Mouse (Mus musculus): Measurements from ENCODE around the gene Susd2. TPM values are rescaled to one million over a fixed set of nuclear protein-coding genes. Genes with fewer than 3 reads are reported as not detected.
A peak's percentile ranks its signal among the peaks of the same experiment; 100 is the strongest.

The Susd2 gene
- total RNA-seq (2012; rRNA removed) (0.51 and 0.63 TPM in 2 replicates), total RNA-seq (2014; rRNA removed) (0.66 and 0.70 TPM in 2 replicates), polyA plus RNA-seq (2012; ENCODE audit: insufficient read length, low read depth) (2.9 and 3.0 TPM in 2 replicates)

DNA sequence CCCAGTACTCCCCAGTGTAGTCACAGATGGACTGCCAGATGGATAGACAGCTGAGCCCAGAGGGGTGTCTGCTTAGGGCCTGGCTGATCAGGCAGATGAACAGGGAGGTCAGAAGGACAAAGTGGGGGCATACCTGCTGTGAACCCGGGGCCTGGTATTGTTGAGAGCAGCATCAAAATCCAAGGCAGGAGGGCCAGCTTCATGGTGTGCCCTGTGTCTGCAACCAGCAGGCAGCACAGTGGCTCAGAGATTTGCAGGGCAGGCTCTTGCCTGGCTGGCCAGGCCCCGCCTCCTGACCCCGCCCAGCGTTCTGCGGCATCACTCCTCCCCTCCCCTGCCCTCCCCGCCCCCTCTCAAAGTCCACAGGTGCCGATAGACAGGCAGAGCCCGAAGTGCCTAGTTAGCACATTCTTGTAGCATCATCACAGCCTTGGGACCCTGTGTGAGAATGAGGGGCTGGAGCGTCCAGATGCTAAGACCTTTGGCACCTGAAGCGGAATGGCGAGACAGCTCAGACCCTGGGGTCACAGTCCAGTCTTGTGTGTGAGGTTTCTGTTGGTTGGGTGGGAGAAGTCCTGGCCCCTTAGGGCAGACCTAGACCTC is at the start of gene Susd2:
TSS of gene Susd2 (minus strand) at position 268 of the 603 bp plus-strand sequence.
- Histone ChIP-seq H3K9ac (ENCODE audit: insufficient read depth, low read depth) (no peak within 1 kb of the TSS), H3K79me2 (replicated peaks; ENCODE audit: control insufficient read depth, extremely low read depth, insufficient read depth, poor library complexity, severe bottlenecking) (no peaks in the 10 kb centered on the region), H3K36me3 (replicated peaks in 1 of 2; ENCODE audit: control insufficient read depth in 1 of 2, insufficient read depth in 1 of 2, low read length in 1 of 2) (peaks cover 36 to 65% of the 10 kb centered on the region in 2 experiments), H3K4me3 (replicated peaks in 1 of 3; ENCODE audit: low read depth in 2 of 3, low read length in 2 of 3, poor library complexity in 1 of 3) (no peak within 1 kb of the TSS), H3K27me3 (replicated peaks) (no peaks in the 10 kb centered on the region), H3K9me3 (replicated peaks; ENCODE audit: low read length) (no peaks in the 10 kb centered on the region), H3K4me1 (ENCODE audit: control insufficient read depth in 1 of 2, insufficient read depth in 2 of 2) (peaks cover 24 to 40% of the 10 kb centered on the region in 2 experiments), H3K4me2 (ENCODE audit: insufficient read depth, low read depth, poor library complexity, severe bottlenecking) (no peak within 1 kb of the TSS), H3K27ac (ENCODE audit: insufficient read depth, low read depth) (no peak within 1 kb of the TSS)
- dilution Hi-C loops (cut with MboI; ENCODE audit: extremely low pct_ligation_motif_present, extremely low pct_unique_long_range_greater_than_20kb, low sequenced_read_pairs) (no loop called here), in situ Hi-C loops (cut with MboI; ENCODE audit: low pct_ligation_motif_present, low pct_unique_long_range_greater_than_20kb, low sequenced_read_pairs) (no loop called here)
- peak; percentile 72 for DNase-seq (ENCODE audit: extremely low read depth)
- TF ChIP-seq GABPA (IDR thresholded peaks at IDR 0.05; ENCODE audit: insufficient replicate concordance, low read depth, low read length), result no peak
- TF ChIP-seq TCF12 (IDR thresholded peaks at IDR 0.05; ENCODE audit: low read depth, low read length), result no peak
- 0 out of 2 replicates have a peak, but pooled peaks have one; percentile 15 for TF ChIP-seq MAFK (IDR thresholded peaks at IDR 0.05; ENCODE audit: insufficient replicate concordance, low read length)

DNA sequence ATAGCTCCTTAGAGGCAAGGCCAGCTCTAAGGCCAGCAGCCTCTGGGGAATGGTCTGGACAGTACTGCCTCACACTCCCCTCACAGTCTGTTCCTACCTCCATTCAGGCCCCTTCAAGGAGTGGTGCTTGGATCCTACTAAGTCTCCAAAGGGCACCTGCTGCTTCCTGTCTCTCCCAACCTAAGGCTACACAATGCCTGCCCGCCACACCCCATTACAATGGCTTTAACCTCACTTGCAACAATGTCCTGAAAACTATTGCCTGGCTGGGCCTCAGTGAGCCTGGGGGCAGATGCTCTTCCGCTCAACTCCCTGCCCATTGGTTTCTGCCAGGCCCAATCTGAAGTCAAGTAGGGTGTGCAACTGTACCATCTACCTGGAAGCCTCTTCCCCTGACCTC is 44.8 kb upstream of the Susd2 start:
- DNase-seq (ENCODE audit: extremely low read depth), result no peak
- Histone ChIP-seq H3K4me1 (ENCODE audit: control insufficient read depth in 1 of 2, insufficient read depth in 2 of 2) (peaks cover 1 to 12% of the 10 kb centered on the region in 2 experiments; a peak in 2 of 4 replicates), H3K9ac (ENCODE audit: insufficient read depth, low read depth) (no peak overlapping the region), H3K9me3 (replicated peaks; ENCODE audit: low read length) (no peaks in the 10 kb centered on the region), H3K27me3 (replicated peaks) (no peaks in the 10 kb centered on the region), H3K36me3 (replicated peaks in 1 of 2; ENCODE audit: control insufficient read depth in 1 of 2, insufficient read depth in 1 of 2, low read length in 1 of 2) (peaks cover 72 to 93% of the 10 kb centered on the region in 2 experiments), H3K4me3 (replicated peaks in 1 of 3; ENCODE audit: low read depth in 2 of 3, low read length in 2 of 3, poor library complexity in 1 of 3) (no peak overlapping the region), H3K79me2 (replicated peaks; ENCODE audit: control insufficient read depth, extremely low read depth, insufficient read depth, poor library complexity, severe bottlenecking) (no peaks in the 10 kb centered on the region; the same call in 1 of the 2 replicates), H3K27ac (ENCODE audit: insufficient read depth, low read depth) (no peak overlapping the region), H3K4me2 (ENCODE audit: insufficient read depth, low read depth, poor library complexity, severe bottlenecking) (no peak overlapping the region)
- in situ Hi-C loops (cut with MboI; ENCODE audit: low pct_ligation_motif_present, low pct_unique_long_range_greater_than_20kb, low sequenced_read_pairs), result no loop called here
- dilution Hi-C loops (cut with MboI; ENCODE audit: extremely low pct_ligation_motif_present, extremely low pct_unique_long_range_greater_than_20kb, low sequenced_read_pairs), result no loop called here
- no peak for TF ChIP-seq HCFC1 (IDR thresholded peaks at IDR 0.05; ENCODE audit: low read depth, low read length)
- TF ChIP-seq NELFE (IDR thresholded peaks at IDR 0.05; ENCODE audit: low read depth, low read length), result no peak
- no peak for TF ChIP-seq RAD21 (IDR thresholded peaks at IDR 0.05; ENCODE audit: low read depth, low read length)
- TF ChIP-seq CTCF (conservative IDR thresholded peaks at IDR 0.05 in 1 of 2, IDR thresholded peaks at IDR 0.05 in 1 of 2; ENCODE audit: low read depth in 2 of 2, low read length in 2 of 2), result no peak
- TF ChIP-seq JUND (conservative IDR thresholded peaks at IDR 0.05; ENCODE audit: low read depth, low read length), result no peak
- TF ChIP-seq JUN (IDR thresholded peaks at IDR 0.05; ENCODE audit: insufficient read depth, low read depth, low read length), result no peak
- TF ChIP-seq E2F4 (IDR thresholded peaks at IDR 0.05; ENCODE audit: insufficient replicate concordance, low read depth, low read length), result no peak
- TF ChIP-seq EP300 (IDR thresholded peaks at IDR 0.05; ENCODE audit: low read length), result no peak
- no peak for TF ChIP-seq MYC (IDR thresholded peaks at IDR 0.05; ENCODE audit: low read depth, low read length)
- no peak for TF ChIP-seq USF1 (IDR thresholded peaks at IDR 0.05; ENCODE audit: low read depth, low read length)
- no peak for TF ChIP-seq POLR2A (IDR thresholded peaks at IDR 0.05; ENCODE audit: low read depth, low read length)
- TF ChIP-seq TBP (conservative IDR thresholded peaks at IDR 0.05; ENCODE audit: low read depth, low read length), result no peak
- TF ChIP-seq MAFK (IDR thresholded peaks at IDR 0.05; ENCODE audit: insufficient replicate concordance, low read length), result no peak

All from CH12.LX (cell line).